Mouse (Mus musculus) cerebellum, adult 11 months (tissue): Measurements from ENCODE around the gene Trat1.

Source experiments
- DNase-seq: peaks from one replicate; pipeline ENCODE4 v3.0.0; 2022

Trat1 gene

DNA sequence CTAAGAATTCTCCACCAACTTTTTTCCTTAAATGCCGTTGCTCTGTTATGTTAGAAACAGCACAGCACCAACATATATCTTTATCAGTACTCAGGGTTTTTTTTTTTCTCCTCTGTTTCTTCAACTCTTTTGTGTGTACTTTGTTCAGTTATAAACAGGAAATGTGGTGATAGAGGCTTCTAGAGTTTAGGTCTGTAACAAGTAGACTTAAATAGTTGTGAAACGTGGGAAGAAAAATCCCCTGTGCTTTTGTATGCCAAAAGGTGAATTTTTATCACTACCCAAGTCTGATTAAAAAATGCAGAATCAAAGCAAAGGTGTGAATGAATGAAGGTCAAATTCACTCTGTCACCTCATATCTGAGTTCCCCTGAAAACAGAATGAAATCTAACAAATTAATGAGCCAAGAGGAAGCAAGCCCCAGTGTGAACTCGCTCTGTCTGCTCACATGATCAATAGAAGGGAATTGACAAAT lies at the start of gene Trat1:
Gene Trat1 (minus strand): TSS at position 51 of the 475 bp plus-strand sequence.
- no peak for DNase-seq

DNA sequence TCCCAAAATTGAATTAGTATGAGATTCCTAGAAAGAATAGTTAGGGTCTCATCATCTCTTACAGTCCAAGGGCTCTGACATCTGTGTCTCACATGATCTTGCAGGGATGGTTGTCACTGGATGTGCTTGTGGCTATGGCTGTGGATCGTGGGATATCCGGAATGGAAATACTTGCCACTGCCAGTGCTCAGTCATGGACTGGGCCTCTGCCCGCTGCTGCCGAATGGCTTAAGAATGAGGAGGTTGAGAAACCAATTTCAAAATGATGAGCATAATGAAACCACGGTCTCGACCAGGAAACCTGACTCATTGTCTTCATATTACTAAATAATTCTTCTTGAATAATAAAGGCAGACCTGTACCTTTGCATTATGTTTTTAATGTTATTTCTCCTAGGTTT lies 46.7 kb upstream of the Trat1 start:
- no peak for DNase-seq

DNA sequence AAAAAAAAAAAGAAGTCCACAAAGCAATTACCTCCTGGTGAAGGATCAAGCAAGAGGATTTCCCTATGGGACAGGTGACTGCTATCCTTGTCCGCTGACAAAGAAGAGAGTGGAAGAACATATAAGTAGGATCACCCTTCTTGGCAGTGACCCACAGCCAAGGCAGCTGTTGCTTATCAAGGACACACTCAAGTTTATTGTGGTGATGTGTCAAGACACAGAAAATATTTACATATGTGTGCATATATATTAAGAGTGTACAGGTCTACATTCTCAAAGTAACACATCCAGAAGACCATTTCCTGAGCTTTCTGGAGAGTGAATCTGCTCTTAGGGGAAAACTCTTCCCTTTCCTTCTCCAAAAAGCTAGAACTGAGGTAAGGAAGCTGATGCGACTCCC lies 44.9 kb upstream of the Trat1 start, which contains the start of gene Retnlb:
Gene Retnlb (plus strand): TSS at position 162 of the 400 bp plus-strand sequence.
- DNase-seq = no peak

DNA sequence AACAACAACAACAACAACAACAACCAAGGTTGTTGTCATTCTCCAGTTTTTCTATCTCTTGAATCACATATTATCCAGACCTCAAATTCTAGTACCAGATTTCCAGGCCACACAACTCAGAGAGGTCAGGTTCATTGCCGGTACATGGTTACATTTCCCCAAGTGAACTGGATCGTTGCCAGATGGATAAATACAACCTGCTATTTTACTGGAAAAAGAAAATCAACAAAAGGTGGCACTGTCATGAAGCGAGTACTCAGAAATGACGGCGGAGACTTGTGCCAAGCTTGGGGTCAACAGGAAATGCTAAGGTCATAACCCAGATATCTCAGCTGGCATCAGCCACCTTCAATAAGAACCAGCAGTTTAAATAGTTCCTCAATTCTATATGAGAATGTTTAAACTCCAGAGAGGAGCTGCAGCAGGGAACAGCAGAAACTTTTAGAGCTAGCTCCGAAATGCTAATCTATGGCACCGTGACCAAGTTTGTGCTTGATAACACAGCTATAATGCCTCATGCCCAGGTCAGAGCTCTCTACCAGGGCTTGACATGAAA lies 40.1 kb upstream of the Trat1 start:
- DNase-seq = no peak

DNA sequence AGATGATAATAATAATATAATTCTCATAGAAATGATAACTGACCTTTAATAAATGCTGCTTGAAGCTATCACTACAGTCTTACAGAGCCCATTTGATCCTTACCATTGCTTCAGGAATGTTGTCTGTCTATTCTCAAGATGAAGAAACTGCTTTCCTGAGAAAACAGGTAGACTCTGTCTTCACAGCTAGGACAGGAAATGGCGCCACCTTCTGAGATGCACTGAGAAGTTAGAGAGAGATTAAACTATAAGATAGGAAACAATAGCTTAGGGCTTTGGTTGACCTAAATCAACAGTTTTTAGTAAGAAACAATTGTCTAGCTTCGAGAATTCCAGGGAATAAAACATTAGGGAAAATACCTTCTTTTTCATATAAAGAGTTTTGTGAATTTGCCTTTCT lies 37.6 kb upstream of the Trat1 start:
- no peak for DNase-seq

DNA sequence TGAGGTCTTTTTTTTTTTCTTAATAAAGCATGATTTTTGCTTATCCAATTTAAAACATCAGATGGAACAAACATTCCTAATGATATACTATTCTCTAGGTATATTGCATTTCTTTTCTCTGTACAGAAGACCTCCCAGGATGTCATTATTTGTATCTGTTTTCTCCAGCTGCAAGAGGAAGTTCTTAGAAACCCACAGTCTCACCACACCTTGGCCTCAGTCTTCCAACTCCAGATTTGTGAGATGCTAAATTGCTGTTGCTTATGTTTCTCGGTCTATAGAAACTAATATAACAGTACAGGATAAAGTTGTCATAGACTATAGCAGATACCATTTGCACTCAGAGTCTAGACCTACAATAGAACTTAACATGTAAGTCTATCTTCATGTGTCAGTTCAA lies 34.7 kb upstream of the Trat1 start:
- no peak for DNase-seq

DNA sequence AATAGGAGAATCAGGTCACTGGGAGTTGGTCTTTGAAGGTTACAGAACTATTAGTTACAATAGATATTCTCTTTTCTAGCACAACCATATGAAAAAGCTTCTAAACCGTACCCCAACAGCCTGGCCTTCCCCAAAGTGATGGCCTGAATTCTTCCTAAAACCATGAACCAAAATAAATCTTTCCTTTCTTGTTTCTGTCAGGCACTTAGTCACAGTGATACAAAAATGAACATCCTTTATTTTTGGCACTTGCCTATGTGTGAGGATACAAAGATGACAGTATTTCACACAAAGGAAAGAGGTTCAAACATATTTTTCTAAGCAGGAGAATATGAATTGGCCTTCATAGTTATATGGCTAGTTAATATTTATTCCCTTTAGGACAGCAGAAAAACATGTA lies 33.6 kb upstream of the Trat1 start:
- DNase-seq = no peak

DNA sequence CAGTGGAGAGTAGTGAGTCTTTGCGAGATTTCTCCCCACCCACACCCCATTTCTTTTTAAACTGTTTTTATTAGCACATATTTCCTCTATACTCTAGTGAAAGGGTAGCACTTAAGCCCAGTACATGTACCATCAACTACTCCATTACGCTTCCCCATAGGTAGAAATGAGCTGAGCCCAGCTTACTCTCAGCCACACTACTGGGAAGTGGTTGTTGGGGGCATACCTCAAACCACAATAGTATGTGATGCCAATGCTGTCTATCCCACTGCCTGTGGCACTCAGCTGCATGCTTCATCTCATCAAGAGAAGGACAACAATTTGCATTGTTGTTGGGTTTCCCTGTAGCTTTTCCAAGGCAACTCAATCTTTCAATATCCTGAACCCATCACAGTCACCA lies 29.1 kb upstream of the Trat1 start:
- no peak for DNase-seq

DNA sequence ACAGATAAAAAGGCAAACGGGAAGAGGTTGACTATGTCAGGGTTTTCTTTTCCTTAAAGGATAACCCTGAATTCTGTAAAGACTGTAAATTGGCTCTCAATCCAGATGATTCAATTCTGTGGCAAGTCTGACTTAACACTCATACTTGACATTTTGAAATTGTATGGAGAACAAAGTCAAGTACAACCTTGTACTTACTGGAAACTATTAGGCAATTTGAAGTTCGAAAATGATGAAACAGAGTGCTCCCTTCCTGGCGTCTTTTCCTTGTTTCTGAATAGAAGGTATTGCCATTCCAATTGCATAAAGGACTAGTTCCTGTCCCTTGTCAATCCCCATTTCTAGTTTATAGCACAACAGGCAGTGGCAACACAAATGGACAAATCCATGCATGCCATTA lies 27.6 kb upstream of the Trat1 start:
- no peak for DNase-seq

DNA sequence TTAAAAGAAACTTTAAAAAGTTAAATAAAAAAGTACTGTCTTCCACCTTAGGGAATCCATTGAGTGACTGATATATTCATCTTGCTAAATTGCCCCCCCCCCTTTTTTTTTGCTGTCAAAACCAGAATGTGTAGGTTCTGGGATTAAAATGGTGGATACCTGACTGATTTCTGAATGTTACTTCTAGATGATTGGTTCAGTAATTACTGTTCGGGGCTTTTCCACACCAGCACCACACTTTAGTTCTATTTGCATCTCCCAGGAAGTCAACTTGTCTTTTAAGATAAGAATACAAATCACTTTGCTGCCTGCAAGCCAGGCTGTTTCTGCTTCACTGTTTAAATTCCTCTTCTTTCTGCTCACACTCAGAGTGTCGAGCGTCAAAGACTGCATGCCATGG lies 26.5 kb upstream of the Trat1 start:
- DNase-seq = no peak

DNA sequence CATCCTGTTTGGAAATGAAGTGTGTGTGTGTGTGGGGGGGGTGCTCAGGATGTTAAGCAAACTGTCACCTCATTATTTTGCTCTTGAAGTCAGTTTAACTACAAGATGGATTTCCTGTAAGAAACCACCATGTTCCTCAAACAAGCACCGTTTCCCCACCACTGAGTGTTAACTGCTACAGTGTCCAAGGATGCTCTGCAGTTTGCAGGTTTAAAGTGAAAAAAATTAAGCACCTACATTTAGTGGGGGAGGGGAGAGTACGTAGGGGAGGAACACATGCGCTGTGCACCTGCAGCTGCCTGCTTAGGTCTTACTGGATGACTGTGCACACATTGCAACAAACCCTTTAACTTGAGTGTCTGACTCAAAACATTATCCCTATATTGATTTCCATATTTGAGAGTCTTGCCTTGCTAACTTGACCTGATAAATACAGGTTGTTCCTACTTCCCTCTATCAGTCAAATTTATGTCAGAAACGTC lies 16.9 kb upstream of the Trat1 start:
- no peak for DNase-seq

DNA sequence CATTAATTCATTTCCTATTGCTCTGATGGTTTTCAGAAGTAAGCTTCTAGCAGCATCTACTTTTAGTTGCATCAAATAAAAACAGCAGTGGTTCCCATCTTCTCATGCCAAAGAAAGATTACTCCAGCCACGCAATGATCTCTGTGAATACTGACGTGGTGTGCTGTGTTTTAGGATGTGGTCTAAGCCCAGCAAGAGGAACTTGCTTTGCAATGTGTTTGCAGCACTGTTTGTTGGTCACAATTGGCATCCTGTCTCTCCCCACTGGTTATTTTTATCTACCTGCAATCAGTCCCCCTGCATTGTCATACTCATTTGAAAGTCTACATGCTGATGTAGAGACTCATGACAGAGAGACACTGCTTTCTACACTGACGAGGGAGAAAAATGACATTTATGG lies 14.4 kb upstream of the Trat1 start:
- no peak for DNase-seq

DNA sequence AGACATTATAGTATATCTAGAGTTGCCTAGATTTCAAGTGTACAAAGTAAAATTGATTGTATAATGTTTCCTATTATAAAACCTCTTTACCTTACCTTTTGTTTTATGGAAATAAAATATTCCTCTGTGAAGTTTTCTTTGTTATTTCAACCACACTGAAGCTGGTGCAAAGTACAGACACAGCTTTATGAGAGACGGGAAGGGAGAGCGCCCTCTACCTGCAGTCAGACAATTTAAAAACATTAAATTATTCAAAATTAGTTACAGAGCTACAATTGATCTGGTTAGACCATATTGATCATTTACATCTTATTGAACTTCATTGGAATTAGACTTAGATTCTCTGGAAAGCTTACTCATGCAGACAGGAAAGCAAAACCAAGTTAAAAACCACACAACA lies 5.4 kb upstream of the Trat1 start:
- no peak for DNase-seq

DNA sequence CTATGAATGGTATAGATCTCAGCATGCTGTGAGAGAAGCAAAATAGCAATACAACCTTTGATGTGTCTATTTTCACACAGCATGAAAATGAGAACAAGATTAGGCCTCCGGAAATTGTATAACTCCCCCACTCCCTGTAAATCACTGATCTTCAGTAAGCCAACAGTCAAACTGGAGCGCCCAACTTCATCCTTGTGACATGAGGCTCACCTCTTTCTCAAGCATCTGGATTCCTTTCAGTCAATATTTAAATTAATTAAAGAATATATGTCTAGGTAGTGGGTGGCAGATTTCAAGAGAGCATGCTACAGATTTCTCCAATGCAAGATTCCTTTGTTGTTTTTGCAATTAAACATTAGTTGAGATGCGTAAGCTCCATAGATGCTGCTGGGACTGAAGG lies 2.6 kb downstream of the Trat1 start:
- no peak for DNase-seq

DNA sequence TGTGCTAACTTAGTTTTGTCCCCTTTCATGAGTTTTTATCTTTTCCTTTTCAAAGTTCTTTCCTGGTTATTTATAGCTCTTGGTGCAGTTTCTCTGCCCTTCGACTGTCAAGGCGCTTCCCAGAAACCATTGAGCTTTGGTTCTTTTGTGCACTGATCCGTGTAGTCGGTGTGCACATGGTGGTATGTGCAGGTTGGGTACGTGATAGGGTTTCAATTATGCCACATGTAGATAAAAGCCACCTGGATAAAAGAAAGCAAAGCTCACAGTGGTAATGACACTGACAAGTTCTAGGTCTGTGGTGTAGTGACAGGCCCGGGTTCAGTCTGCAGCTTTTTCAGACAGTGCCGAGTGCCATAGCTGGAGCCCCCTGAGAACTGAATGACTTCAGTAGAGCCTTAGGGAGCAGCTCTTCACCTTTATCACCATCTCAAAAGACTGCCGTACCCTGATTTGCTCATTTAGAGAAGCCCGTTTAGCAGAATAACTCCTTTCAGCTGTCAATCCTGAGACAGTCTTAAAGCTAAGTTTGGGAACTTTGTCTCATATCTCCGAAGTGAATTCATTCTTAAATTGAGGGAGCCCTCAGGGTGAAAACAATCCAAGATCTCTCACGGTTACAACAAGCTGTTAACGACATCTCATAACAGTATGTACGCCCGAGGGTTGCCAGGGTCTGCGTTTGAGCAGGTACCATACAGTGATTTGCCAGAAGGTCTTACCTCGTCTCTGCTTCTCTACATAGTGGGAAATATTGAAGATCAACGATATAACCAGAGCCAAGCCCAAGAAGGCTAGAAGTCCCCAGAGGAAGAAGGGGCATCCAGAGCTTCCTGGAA lies 11.0 kb downstream of the Trat1 start:
- no peak for DNase-seq

DNA sequence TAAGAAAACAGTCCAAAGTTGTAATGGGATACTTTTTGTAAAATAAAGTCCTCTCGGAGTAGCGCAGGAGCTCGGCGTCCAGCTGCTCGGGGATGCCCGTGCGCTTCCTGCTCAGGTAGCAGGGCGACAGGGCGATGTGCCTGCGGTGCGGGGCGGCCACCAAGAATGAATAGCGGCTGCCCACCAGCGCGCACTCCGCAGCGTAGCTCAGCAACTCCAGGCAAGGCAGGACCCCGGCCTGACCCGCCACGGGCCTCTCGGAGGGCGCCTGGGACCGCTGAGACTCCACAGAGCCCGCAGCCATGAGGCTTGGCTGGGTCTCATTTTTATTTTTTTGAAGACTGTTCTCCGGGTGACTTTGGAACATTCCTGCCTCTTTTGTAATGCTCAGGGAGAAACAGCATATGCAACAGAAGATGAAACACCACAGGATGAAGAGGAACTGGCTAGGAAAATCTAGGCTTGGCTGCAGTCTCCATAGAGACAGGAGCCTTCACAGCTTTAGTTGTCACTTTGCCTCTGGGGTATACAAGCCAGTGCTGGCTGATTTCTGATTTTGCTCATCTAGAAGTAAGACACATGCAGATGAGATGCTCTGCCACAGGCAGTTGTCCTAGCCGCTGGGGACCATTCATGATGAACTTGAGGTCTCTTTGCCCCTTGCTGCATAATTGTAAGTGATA lies 21.5 kb downstream of the Trat1 start:
- no peak for DNase-seq

DNA sequence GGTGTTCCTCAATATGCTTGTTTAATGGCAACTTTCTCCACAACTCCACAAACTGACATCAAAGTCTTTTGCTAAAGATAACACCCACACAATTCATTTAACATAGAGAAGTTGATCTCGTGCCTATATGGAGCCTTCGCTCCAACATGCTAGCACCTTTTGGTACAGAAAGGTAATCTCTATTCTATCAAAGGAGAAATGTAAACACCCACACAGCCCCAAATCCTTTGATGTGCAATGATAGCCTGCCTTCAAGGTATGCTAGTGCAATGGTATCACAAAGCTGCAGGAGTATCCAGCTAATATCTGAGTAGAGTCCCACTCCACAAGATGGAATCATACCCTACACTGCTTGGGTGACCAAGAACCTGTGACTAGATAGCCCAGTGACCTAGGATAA lies 26.4 kb downstream of the Trat1 start:
- DNase-seq = no peak

DNA sequence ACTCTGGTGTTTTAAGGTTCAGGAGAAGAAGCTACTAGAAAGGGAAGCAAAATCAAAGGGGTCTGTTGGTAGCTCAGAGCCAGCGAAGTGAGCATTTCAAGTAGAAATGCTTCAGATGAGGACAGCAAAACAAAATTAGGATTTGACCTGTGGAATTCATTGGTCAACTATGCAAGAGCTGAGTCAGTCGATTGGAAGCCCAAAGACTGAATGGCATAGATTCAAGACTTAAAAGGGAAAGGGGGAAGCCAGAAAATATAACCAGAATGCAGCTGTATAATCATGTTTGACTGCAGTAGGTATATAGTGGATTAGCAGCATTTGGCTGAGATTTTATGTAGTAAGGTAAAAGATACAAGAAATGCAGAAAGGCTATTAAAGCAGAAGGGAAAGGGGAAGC lies 26.8 kb downstream of the Trat1 start:
- no peak for DNase-seq

DNA sequence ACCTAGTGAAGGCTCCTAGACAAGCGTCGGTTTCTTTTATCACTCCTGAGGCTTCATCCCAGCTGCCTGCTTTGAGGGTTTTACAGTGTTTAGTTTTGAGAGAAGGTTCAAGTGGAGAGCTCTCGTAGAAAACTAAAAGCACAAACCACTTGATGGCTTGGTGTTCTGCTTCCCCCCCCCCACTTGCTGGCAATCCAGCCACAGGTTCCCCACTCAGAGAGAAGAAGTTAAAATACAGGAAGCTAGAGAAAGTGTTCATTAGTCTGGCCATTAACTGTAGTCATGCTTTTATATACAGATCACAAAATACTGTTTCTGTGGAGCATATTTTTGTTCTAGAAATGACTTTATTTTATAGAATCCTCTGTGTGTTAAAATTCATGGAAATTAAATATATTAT lies 30.3 kb downstream of the Trat1 start:
- no peak for DNase-seq

DNA sequence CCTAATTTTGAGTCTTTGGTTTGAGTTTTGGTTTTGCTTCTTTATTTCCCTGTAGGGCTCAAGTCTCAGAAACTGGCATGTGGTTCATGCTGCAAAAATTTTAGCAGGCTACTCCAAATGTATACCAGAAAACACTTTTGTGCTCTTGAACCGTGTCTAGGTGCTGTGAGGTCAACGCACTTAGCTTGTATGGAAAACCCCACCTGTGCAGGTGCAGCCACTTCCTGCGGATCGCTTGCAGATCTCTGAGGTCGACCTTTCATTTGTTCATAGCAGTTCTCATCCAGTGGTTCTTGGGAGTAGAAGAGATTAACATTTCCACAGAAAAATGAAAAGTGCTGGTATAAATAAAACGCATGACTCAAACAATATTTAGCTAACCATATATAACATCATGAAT lies 31.8 kb downstream of the Trat1 start:
- no peak for DNase-seq

DNA sequence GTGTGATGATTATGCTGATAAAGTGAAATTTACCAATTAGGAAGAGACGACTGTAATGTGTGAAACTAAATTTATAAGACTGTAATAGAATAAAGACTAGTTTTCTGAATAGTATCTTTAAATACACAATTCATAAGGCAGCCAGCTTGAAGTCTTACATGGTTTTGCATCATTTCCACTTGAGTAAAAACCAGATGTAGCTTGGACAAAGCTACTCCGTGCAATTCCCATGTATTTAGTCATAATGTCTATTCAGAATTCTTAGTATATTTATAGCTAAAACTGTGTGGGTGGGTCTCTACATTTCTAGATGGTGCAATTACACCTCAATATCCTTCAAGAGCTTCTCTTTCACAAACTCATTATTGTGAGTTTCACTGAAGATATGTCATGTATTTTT lies 33.4 kb downstream of the Trat1 start:
- no peak for DNase-seq

DNA sequence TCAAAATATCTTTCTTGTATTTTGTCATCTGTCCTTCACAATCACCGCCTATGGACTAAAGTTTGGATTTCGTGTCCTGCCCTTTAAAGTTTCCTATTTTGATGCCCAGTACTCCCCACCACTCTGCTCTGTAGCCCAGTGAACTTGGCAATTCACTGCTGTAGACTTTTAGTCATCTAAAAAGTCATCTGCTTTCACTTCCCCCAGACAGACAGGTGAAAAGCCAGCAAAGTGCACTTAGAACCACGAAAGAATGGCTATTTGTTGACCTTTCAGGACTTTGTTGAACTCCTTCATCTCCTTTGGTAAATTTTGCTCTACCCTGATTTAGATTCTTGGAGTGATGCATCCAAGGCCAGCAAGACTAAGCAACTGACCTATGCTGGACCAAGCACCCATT lies 34.9 kb downstream of the Trat1 start:
- no peak for DNase-seq

DNA sequence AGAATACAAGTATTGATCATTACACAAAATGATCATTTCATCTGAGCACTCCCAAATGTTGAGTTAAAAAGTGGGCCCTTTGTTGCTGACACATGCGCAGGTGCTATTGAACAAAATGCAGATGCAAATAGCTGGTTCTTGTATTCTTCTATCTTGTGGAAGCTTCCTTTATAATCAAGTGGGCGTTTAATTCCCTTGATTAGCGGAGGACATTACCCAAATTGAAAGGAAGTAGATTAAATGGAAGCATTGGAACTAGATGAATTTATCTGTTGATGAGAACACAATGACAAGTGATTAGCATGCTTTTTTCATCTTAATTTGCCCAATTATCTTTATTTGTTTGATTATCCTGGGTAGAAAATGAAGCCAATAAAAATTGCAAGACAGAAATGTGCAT lies 51.6 kb downstream of the Trat1 start:
- DNase-seq = no peak

DNA sequence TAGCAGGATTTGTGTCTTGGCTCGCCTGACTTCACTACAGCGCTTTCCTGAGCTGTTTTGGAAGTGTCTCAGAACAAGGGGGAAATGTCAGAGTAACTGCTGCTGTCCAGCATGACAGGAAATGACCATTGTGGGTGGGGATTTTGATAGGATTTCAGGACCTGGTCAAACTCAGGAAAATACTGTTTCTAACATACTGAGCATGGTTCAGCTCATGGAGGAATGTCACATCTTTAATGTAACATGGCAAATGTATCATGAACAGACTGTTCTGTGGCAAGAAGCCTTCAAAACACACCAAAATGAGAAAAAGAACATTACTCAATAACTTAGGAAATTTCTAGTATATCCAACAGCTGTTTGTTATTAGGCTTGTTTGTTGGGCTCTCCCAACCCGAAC lies 52.1 kb downstream of the Trat1 start:
- DNase-seq = no peak
